Mouse (Mus musculus): ENCODE results near the gene Ccdc65. TPM values are rescaled to one million over a fixed set of nuclear protein-coding genes. Genes with fewer than 3 reads are reported as not detected.

Gene Ccdc65
- polyA plus RNA-seq, 1 experiment = 4.8 TPM

DNA sequence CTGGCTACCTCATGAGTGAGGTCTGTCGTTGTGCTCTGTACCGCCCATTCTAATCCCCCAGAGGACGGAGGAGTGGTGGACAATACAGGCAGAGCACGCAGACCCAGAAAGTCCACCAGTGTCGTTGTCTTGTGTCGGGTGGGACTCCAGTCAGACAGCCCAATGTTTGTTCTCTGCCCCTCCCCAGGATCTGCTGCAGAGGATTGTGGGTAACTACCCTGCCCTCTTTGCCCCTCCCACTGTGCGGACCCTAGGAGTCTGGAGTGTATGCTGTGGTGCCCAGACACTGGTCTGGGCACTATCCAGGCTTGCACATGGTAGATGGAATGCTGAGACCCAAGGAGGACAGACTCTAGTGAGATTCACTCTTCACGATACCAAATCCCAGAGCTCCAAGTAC is 11.8 kb upstream of the Ccdc65 start:
- H3K27me3 ChIP-seq (ENCODE audit: control insufficient read depth, insufficient read depth, low read length) = no peaks in the 10 kb centered on the region
- TF ChIP-seq CTCF (IDR thresholded peaks at IDR 0.05; ENCODE audit: borderline replicate concordance, insufficient read depth, low read depth, low read length) (no peak), POLR2A (IDR thresholded peaks at IDR 0.05; ENCODE audit: borderline replicate concordance, insufficient read depth, low read length) (no peak)
- 43% methylated on average over 8 of the region's 8 CpGs for WGBS
- no peak overlapping the region for H3K4me3 ChIP-seq (replicated peaks; ENCODE audit: insufficient read depth, low read depth, low read length)
- H3K4me1 ChIP-seq (ENCODE audit: control insufficient read depth, insufficient read depth, low read length) = no peaks in the 10 kb centered on the region
- no peak overlapping the region for H3K27ac ChIP-seq (ENCODE audit: insufficient read depth, low read length)
- no peak for DNase-seq

DNA sequence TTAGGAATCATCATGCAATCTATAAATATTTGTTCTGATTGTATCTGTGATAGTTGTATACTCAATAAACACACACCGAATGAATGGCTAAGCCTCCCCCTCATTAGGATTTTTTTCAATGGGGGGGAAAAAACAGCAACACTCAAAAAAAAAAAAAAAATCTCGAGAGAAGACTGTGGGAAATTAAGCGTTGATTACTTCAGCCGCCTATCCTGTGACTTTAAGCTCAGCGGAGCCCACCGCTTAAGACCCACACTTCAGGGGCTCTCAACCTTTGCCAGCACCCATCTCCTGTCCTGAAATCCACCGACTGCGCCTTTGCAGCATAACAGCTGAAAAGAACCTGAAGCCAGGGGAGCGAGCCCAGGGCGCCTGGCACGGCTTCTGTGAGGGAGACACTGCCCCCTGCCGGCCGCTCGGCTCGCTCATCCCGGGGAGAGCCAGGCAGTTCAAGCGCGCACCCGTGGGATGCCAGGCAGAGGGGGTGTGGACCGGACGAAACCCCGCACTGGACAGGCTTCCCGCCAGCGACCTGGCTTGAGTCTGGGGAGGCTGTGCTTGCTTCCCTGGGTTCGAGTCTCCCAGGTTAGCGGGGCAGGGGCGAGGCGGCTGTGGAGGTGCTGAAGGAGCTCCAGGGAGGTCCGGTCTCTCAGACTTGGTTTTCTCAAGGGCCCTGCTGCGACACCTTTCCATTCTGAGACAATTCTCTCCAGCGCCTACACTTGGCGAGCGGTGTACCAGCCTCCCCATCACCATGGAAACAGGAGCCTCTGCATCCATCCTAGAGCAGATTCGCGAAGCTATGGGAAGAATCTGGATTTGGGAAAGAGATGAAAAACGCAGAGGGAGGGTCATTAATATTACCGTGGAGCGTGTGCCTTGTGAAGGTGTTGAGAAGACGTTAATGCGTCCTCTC is 8.6 kb upstream of the Ccdc65 start:
- DNase-seq = peak; percentile 84 to 90
- no peaks in the 10 kb centered on the region for H3K4me1 ChIP-seq (ENCODE audit: control insufficient read depth, insufficient read depth, low read length)
- no peaks in the 10 kb centered on the region for H3K27me3 ChIP-seq (ENCODE audit: control insufficient read depth, insufficient read depth, low read length)
- no peak overlapping the region for H3K27ac ChIP-seq (ENCODE audit: insufficient read depth, low read length)
- 3% methylated on average over 40 of the region's 40 CpGs for WGBS
- TF ChIP-seq CTCF (IDR thresholded peaks at IDR 0.05; ENCODE audit: borderline replicate concordance, insufficient read depth, low read depth, low read length) (peak; percentile 81), POLR2A (IDR thresholded peaks at IDR 0.05; ENCODE audit: borderline replicate concordance, insufficient read depth, low read length) (no peak)
- H3K4me3 ChIP-seq (replicated peaks; ENCODE audit: insufficient read depth, low read depth, low read length) = peak overlapping the region; percentile 61

DNA sequence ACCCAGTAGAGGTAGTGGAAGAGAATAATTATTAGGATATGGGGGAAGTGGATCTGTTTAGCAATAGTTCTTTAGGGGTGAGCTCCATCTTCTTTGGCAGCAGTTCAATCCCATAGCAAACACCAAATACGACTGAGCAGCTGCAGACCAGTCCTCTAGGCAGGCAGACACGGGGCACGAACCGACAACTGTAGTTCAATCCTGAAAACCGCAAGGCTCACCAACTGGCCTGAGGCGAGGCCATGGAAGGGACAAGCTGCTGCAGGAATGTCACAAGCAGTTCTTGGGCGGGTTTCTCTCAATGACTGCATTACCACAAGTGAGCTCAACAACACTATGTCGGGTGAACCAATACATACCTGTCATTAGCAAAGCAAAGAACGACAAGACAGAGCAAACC is 3.7 kb upstream of the Ccdc65 start:
- 56% methylated on average over 9 of the region's 9 CpGs for WGBS

GRCm38 (mm10) chr15:98710442-98710841 is 2.4 kb downstream of the Ccdc65 start:
- TF ChIP-seq POLR2A (IDR thresholded peaks at IDR 0.05; ENCODE audit: borderline replicate concordance, insufficient read depth, low read length) (no peak), CTCF (IDR thresholded peaks at IDR 0.05; ENCODE audit: borderline replicate concordance, insufficient read depth, low read depth, low read length) (peak; percentile 73)
- H3K4me3 ChIP-seq (replicated peaks; ENCODE audit: insufficient read depth, low read depth, low read length) = no peak overlapping the region
- WGBS = 17% methylated on average over 9 of the region's 9 CpGs
- peaks cover 2% of the 10 kb centered on the region; the same call in 1 of the 2 replicates for H3K4me1 ChIP-seq (ENCODE audit: control insufficient read depth, insufficient read depth, low read length)
- H3K27me3 ChIP-seq (ENCODE audit: control insufficient read depth, insufficient read depth, low read length) = no peaks in the 10 kb centered on the region
- DNase-seq = peak; percentile 56 to 72
- no peak overlapping the region for H3K27ac ChIP-seq (ENCODE audit: insufficient read depth, low read length)

More for the DNA sequence above, 3.7 kb upstream of the Ccdc65 start:
- Histone ChIP-seq H3K4me1 (ENCODE audit: control insufficient read depth, insufficient read depth, low read length) (no peaks in the 10 kb centered on the region; the same call in 1 of the 2 replicates), H3K27ac (ENCODE audit: insufficient read depth, low read length) (no peak overlapping the region), H3K27me3 (ENCODE audit: control insufficient read depth, insufficient read depth, low read length) (no peaks in the 10 kb centered on the region), H3K4me3 (replicated peaks; ENCODE audit: insufficient read depth, low read depth, low read length) (no peak overlapping the region)
- TF ChIP-seq CTCF (IDR thresholded peaks at IDR 0.05; ENCODE audit: borderline replicate concordance, insufficient read depth, low read depth, low read length) (no peak), POLR2A (IDR thresholded peaks at IDR 0.05; ENCODE audit: borderline replicate concordance, insufficient read depth, low read length) (no peak)
- DNase-seq = no peak

DNA sequence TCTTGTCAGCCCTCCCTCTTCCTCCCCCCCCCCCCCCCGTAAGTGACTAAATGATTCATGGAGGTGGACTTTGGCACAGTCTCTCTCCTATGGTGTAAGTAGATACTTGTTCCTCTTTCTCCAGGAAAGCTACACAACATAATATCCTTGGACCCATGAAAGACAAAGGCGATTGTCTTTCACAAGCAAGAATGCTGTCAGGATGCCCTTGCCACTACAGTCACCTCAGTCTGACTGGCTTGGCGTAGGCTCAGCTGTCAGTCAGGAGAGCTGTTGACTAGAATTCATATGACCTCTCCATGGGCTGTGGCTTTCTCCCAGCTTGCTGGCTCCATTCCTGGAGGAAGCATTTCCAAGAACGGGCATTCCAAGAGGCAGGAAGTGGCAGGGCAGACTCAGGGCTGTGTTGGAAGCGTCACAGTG is 6.2 kb downstream of the Ccdc65 start:
- 17% methylated on average over 5 of the region's 5 CpGs for WGBS
- Histone ChIP-seq H3K4me3 (replicated peaks; ENCODE audit: insufficient read depth, low read depth, low read length) (no peak overlapping the region), H3K27ac (ENCODE audit: insufficient read depth, low read length) (no peak overlapping the region), H3K4me1 (ENCODE audit: control insufficient read depth, insufficient read depth, low read length) (0 out of 2 replicates have a peak, but pooled peaks cover 2% of the 10 kb centered on the region), H3K27me3 (ENCODE audit: control insufficient read depth, insufficient read depth, low read length) (no peaks in the 10 kb centered on the region)
- DNase-seq = peak in 1 of 2 experiments; percentile 18
- TF ChIP-seq CTCF (IDR thresholded peaks at IDR 0.05; ENCODE audit: borderline replicate concordance, insufficient read depth, low read depth, low read length) (no peak), POLR2A (IDR thresholded peaks at IDR 0.05; ENCODE audit: borderline replicate concordance, insufficient read depth, low read length) (no peak)

DNA sequence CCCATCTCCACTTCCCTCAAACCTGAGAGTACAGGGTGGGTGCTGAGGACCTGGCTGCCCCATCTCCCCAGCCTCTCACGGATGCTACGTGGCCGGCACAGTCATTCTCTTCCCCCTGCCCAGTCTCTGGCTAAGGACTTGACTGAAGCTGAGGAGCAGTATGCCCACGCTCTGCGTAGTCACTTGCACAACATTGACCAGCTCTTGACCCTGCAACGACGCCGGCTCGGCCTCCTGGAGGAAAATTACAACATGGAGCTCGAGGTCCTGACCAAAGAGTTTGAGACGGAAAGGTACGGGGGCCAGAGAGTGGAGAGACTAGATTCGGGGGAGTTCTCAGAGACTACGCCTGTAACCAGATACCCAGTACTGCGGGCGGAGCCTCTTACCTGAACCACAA is 9.3 kb downstream of the Ccdc65 start:
- H3K4me1 ChIP-seq (ENCODE audit: control insufficient read depth, insufficient read depth, low read length) = 0 out of 2 replicates have a peak, but pooled peaks cover 2% of the 10 kb centered on the region
- H3K4me3 ChIP-seq (replicated peaks; ENCODE audit: insufficient read depth, low read depth, low read length) = no peak overlapping the region
- WGBS = 76% methylated on average over 16 of the region's 16 CpGs
- no peak overlapping the region for H3K27ac ChIP-seq (ENCODE audit: insufficient read depth, low read length)
- H3K27me3 ChIP-seq (ENCODE audit: control insufficient read depth, insufficient read depth, low read length) = no peaks in the 10 kb centered on the region
- DNase-seq = no peak
- no peak for TF ChIP-seq CTCF (IDR thresholded peaks at IDR 0.05; ENCODE audit: borderline replicate concordance, insufficient read depth, low read depth, low read length)
- TF ChIP-seq POLR2A (IDR thresholded peaks at IDR 0.05; ENCODE audit: borderline replicate concordance, insufficient read depth, low read length) = no peak

DNA sequence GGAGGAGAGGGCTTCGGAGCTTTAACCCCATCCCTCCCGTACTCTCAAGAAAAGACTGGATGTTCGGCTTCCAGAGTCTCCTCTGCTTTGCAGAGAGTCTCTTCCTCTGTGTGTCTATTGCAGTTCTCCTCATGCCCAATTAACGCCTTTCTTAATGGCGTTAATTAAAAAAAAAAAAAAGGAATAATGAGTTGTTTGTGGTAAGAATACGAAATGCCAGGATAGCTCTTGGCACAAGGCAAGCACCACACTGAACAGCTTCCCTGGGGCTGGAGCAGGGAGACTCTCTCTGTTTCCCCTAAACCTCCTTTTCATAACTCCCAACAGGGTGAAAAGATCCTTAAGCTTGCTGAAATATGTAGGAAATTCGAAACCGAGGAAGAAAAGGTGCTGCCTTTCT is 14.2 kb downstream of the Ccdc65 start:
- H3K4me3 ChIP-seq (replicated peaks; ENCODE audit: insufficient read depth, low read depth, low read length) = no peak overlapping the region
- 71% methylated on average over 8 of the region's 8 CpGs for WGBS
- TF ChIP-seq POLR2A (IDR thresholded peaks at IDR 0.05; ENCODE audit: borderline replicate concordance, insufficient read depth, low read length) = no peak
- TF ChIP-seq CTCF (IDR thresholded peaks at IDR 0.05; ENCODE audit: borderline replicate concordance, insufficient read depth, low read depth, low read length) = no peak

DNA sequence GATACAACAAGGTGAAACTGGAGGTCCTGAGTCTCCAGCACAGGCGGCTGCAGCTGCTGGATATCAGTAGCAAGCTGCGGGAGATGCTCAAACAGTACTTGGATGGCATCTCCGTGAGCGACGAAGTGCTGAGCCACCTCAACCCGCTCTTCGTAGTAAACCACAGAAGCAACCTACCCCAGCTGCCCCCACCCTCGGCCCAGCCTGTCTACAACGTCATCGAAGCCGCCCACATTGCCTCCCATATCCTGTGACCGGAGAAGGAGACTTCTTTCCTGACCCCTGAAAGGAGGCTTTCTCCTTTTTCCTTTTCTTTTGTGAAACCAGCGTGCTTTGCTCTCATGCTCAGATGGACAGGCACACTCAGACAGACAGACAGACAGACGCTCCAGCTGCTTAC is 14.8 kb downstream of the Ccdc65 start:
- TF ChIP-seq POLR2A (IDR thresholded peaks at IDR 0.05; ENCODE audit: borderline replicate concordance, insufficient read depth, low read length) (no peak), CTCF (IDR thresholded peaks at IDR 0.05; ENCODE audit: borderline replicate concordance, insufficient read depth, low read depth, low read length) (no peak)
- no peak overlapping the region for H3K4me3 ChIP-seq (replicated peaks; ENCODE audit: insufficient read depth, low read depth, low read length)
- no peak for DNase-seq
- WGBS = 71% methylated on average over 14 of the region's 14 CpGs
- no peaks in the 10 kb centered on the region for H3K27me3 ChIP-seq (ENCODE audit: control insufficient read depth, insufficient read depth, low read length)
- H3K4me1 ChIP-seq (ENCODE audit: control insufficient read depth, insufficient read depth, low read length) = no peaks in the 10 kb centered on the region
- H3K27ac ChIP-seq (ENCODE audit: insufficient read depth, low read length) = no peak overlapping the region

More for the DNA sequence above, 14.2 kb downstream of the Ccdc65 start:
- Histone ChIP-seq H3K27me3 (ENCODE audit: control insufficient read depth, insufficient read depth, low read length) (no peaks in the 10 kb centered on the region), H3K27ac (ENCODE audit: insufficient read depth, low read length) (no peak overlapping the region), H3K4me1 (ENCODE audit: control insufficient read depth, insufficient read depth, low read length) (no peaks in the 10 kb centered on the region)
- DNase-seq = no peak

Measured in cerebellum, adult 2 months (tissue).